Mouse (Mus musculus): Measurements from ENCODE around the gene Smyd1. TPM values are rescaled to one million over a fixed set of nuclear protein-coding genes. Genes with fewer than 3 reads are reported as not detected.
"Not testable (repeated sequence)": the region's sequence is repeated elsewhere in the genome, so short reads cannot be mapped to it uniquely, and the experiment has no call there.

Smyd1 gene
- total RNA-seq, 1 experiment = 6.8 TPM

GRCm38 (mm10) chr6:71332236-71332965 is 10.4 kb upstream of the Smyd1 start:
- Histone ChIP-seq H3K4me1 (ENCODE audit: control insufficient read depth in 2 of 2, insufficient read depth in 2 of 2, low read length in 2 of 2, poor library complexity in 1 of 2) (no peaks in the 10 kb centered on the region), H3K9me3 (ENCODE audit: control insufficient read depth, insufficient read depth, low read depth, low read length) (no peaks in the 10 kb centered on the region), H3K27ac (ENCODE audit: insufficient read depth, low read depth, low read length, poor library complexity, severe bottlenecking) (no peak overlapping the region), H3K9ac (ENCODE audit: insufficient read depth, low read depth, low read length, poor library complexity, severe bottlenecking) (no peak overlapping the region), H3K4me3 (ENCODE audit: insufficient read depth in 1 of 2, low read depth in 1 of 2, low read length in 2 of 2, poor library complexity in 1 of 2, severe bottlenecking in 1 of 2) (no peak overlapping the region), H3K36me3 (ENCODE audit: control insufficient read depth, insufficient read depth, low read length, poor library complexity, severe bottlenecking) (no peaks in the 10 kb centered on the region)
- in situ Hi-C loops (cut with MboI; ENCODE audit: low sequenced_read_pairs in 2 of 2, unreplicated experiment in 2 of 2) = no loop called here
- TF ChIP-seq HCFC1 (IDR thresholded peaks at IDR 0.05; ENCODE audit: borderline replicate concordance, insufficient read depth, low read length) (no peak), ZC3H11A (IDR thresholded peaks at IDR 0.05; ENCODE audit: borderline replicate concordance, low read depth, low read length) (no peak), CHD2 (IDR thresholded peaks at IDR 0.05; ENCODE audit: low read depth, low read length) (no peak), ZNF384 (IDR thresholded peaks at IDR 0.05; ENCODE audit: low read depth, low read length) (no peak), MAFK (IDR thresholded peaks at IDR 0.05; ENCODE audit: insufficient read depth, low read depth, low read length) (no peak)
- DNase-seq (ENCODE audit: low read depth, low spot score) = no peak

- H3K4me3 ChIP-seq (ENCODE audit: insufficient read depth in 1 of 2, low read depth in 1 of 2, low read length in 2 of 2, poor library complexity in 1 of 2, severe bottlenecking in 1 of 2); DNase-seq (ENCODE audit: low read depth, low spot score); in situ Hi-C loops (cut with MboI; ENCODE audit: low sequenced_read_pairs in 2 of 2, unreplicated experiment in 2 of 2); H3K36me3 ChIP-seq (ENCODE audit: control insufficient read depth, insufficient read depth, low read length, poor library complexity, severe bottlenecking); H3K4me1 ChIP-seq (ENCODE audit: control insufficient read depth in 2 of 2, insufficient read depth in 2 of 2, low read length in 2 of 2, poor library complexity in 1 of 2); H3K9ac ChIP-seq (ENCODE audit: insufficient read depth, low read depth, low read length, poor library complexity, severe bottlenecking); H3K9me3 ChIP-seq (ENCODE audit: control insufficient read depth, insufficient read depth, low read depth, low read length); H3K27ac ChIP-seq (ENCODE audit: insufficient read depth, low read depth, low read length, poor library complexity, severe bottlenecking): not testable (repeated sequence)
Measured at GRCm38 (mm10) chr6:71331491-71331890, 9.5 kb upstream of the Smyd1 start.

- Histone ChIP-seq H3K4me1 (ENCODE audit: control insufficient read depth in 2 of 2, insufficient read depth in 2 of 2, low read length in 2 of 2, poor library complexity in 1 of 2) (no peaks in the 10 kb centered on the region), H3K36me3 (ENCODE audit: control insufficient read depth, insufficient read depth, low read length, poor library complexity, severe bottlenecking) (no peaks in the 10 kb centered on the region), H3K27ac (ENCODE audit: insufficient read depth, low read depth, low read length, poor library complexity, severe bottlenecking) (no peak overlapping the region), H3K4me3 (ENCODE audit: insufficient read depth in 1 of 2, low read depth in 1 of 2, low read length in 2 of 2, poor library complexity in 1 of 2, severe bottlenecking in 1 of 2) (no peak overlapping the region), H3K9ac (ENCODE audit: insufficient read depth, low read depth, low read length, poor library complexity, severe bottlenecking) (no peak overlapping the region), H3K9me3 (ENCODE audit: control insufficient read depth, insufficient read depth, low read depth, low read length) (no peaks in the 10 kb centered on the region)
- in situ Hi-C loops (cut with MboI; ENCODE audit: low sequenced_read_pairs in 2 of 2, unreplicated experiment in 2 of 2) = no loop called here
- no peak for DNase-seq (ENCODE audit: low read depth, low spot score)
- TF ChIP-seq HCFC1 (IDR thresholded peaks at IDR 0.05; ENCODE audit: borderline replicate concordance, insufficient read depth, low read length) (no peak), CHD2 (IDR thresholded peaks at IDR 0.05; ENCODE audit: low read depth, low read length) (no peak), MAFK (IDR thresholded peaks at IDR 0.05; ENCODE audit: insufficient read depth, low read depth, low read length) (no peak), ZNF384 (IDR thresholded peaks at IDR 0.05; ENCODE audit: low read depth, low read length) (no peak), ZC3H11A (IDR thresholded peaks at IDR 0.05; ENCODE audit: borderline replicate concordance, low read depth, low read length) (no peak)
Measured at GRCm38 (mm10) chr6:71330486-71330885, 8.5 kb upstream of the Smyd1 start.

GRCm38 (mm10) chr6:71329881-71330280 is 7.8 kb upstream of the Smyd1 start:
- Histone ChIP-seq H3K4me1 (ENCODE audit: control insufficient read depth in 2 of 2, insufficient read depth in 2 of 2, low read length in 2 of 2, poor library complexity in 1 of 2) (no peaks in the 10 kb centered on the region), H3K27ac (ENCODE audit: insufficient read depth, low read depth, low read length, poor library complexity, severe bottlenecking) (no peak overlapping the region), H3K36me3 (ENCODE audit: control insufficient read depth, insufficient read depth, low read length, poor library complexity, severe bottlenecking) (no peaks in the 10 kb centered on the region), H3K9ac (ENCODE audit: insufficient read depth, low read depth, low read length, poor library complexity, severe bottlenecking) (no peak overlapping the region), H3K4me3 (ENCODE audit: insufficient read depth in 1 of 2, low read depth in 1 of 2, low read length in 2 of 2, poor library complexity in 1 of 2, severe bottlenecking in 1 of 2) (no peak overlapping the region), H3K9me3 (ENCODE audit: control insufficient read depth, insufficient read depth, low read depth, low read length) (no peaks in the 10 kb centered on the region)
- TF ChIP-seq ZC3H11A (IDR thresholded peaks at IDR 0.05; ENCODE audit: borderline replicate concordance, low read depth, low read length) (no peak), MAFK (IDR thresholded peaks at IDR 0.05; ENCODE audit: insufficient read depth, low read depth, low read length) (no peak), ZNF384 (IDR thresholded peaks at IDR 0.05; ENCODE audit: low read depth, low read length) (no peak), HCFC1 (IDR thresholded peaks at IDR 0.05; ENCODE audit: borderline replicate concordance, insufficient read depth, low read length) (no peak), CHD2 (IDR thresholded peaks at IDR 0.05; ENCODE audit: low read depth, low read length) (no peak)
- in situ Hi-C loops (cut with MboI; ENCODE audit: low sequenced_read_pairs in 2 of 2, unreplicated experiment in 2 of 2) = no loop called here
- DNase-seq (ENCODE audit: low read depth, low spot score) = no peak

- Histone ChIP-seq H3K9ac (ENCODE audit: insufficient read depth, low read depth, low read length, poor library complexity, severe bottlenecking) (no peak overlapping the region), H3K4me3 (ENCODE audit: insufficient read depth in 1 of 2, low read depth in 1 of 2, low read length in 2 of 2, poor library complexity in 1 of 2, severe bottlenecking in 1 of 2) (no peak overlapping the region), H3K9me3 (ENCODE audit: control insufficient read depth, insufficient read depth, low read depth, low read length) (no peaks in the 10 kb centered on the region), H3K27ac (ENCODE audit: insufficient read depth, low read depth, low read length, poor library complexity, severe bottlenecking) (no peak overlapping the region), H3K36me3 (ENCODE audit: control insufficient read depth, insufficient read depth, low read length, poor library complexity, severe bottlenecking) (no peaks in the 10 kb centered on the region), H3K4me1 (ENCODE audit: control insufficient read depth in 2 of 2, insufficient read depth in 2 of 2, low read length in 2 of 2, poor library complexity in 1 of 2) (no peaks in the 10 kb centered on the region)
- no peak for DNase-seq (ENCODE audit: low read depth, low spot score)
- TF ChIP-seq CHD2 (IDR thresholded peaks at IDR 0.05; ENCODE audit: low read depth, low read length) = no peak
- TF ChIP-seq HCFC1 (IDR thresholded peaks at IDR 0.05; ENCODE audit: borderline replicate concordance, insufficient read depth, low read length) = no peak
- TF ChIP-seq MAFK (IDR thresholded peaks at IDR 0.05; ENCODE audit: insufficient read depth, low read depth, low read length) = no peak
- no peak for TF ChIP-seq ZC3H11A (IDR thresholded peaks at IDR 0.05; ENCODE audit: borderline replicate concordance, low read depth, low read length)
- TF ChIP-seq ZNF384 (IDR thresholded peaks at IDR 0.05; ENCODE audit: low read depth, low read length) = no peak
- in situ Hi-C loops (cut with MboI; ENCODE audit: low sequenced_read_pairs in 2 of 2, unreplicated experiment in 2 of 2) = no loop called here
Measured at GRCm38 (mm10) chr6:71324816-71325215, 2.8 kb upstream of the Smyd1 start.

All from ES-E14 (cell line).